Mouse (Mus musculus) induced T-regulatory cell, adult 2 months (primary cell): ENCODE results near the gene Stard3.
"Not testable (repeated sequence)": the region's sequence is repeated elsewhere in the genome, so short reads cannot be mapped to it uniquely, and the experiment has no call there.

Experiments used
- DNase-seq: peaks from one replicate; pipeline ENCODE4 v3.0.0-alpha.2; 2012; ENCODE audit warnings: low read depth

Stard3 gene

GRCm38 (mm10) chr11:98374266-98374665 lies 16.1 kb downstream of the Stard3 start:
- no peak for DNase-seq

GRCm38 (mm10) chr11:98376756-98377155 lies 18.6 kb downstream of the Stard3 start:
- DNase-seq: no peak

GRCm38 (mm10) chr11:98377787-98378186 lies 19.6 kb downstream of the Stard3 start:
- no peak for DNase-seq

- DNase-seq: no peak
These were observed 21.2 kb downstream of the Stard3 start for GRCm38 (mm10) chr11:98379379-98379778.

- no peak for DNase-seq
These were observed 21.9 kb downstream of the Stard3 start for GRCm38 (mm10) chr11:98380106-98380505.

GRCm38 (mm10) chr11:98381651-98382050 lies 23.5 kb downstream of the Stard3 start:
- DNase-seq: no peak

- not testable (repeated sequence) for DNase-seq
These were observed 24.2 kb downstream of the Stard3 start for GRCm38 (mm10) chr11:98382405-98382804.

GRCm38 (mm10) chr11:98383261-98384030 lies 25.3 kb downstream of the Stard3 start, which contains the start of gene Tcap:
TSS of gene Tcap (plus strand) at chr11:98383811.
- no peak for DNase-seq

- DNase-seq: no peak
These were observed 26.0 kb downstream of the Stard3 start for GRCm38 (mm10) chr11:98384216-98384615.

GRCm38 (mm10) chr11:98384721-98385637 lies 26.8 kb downstream of the Stard3 start:
- no peak for DNase-seq

- DNase-seq: no peak
These were observed 27.7 kb downstream of the Stard3 start, which contains the start of gene Pnmt for GRCm38 (mm10) chr11:98385638-98386585. TSS of gene Pnmt (plus strand) at chr11:98386450.

- DNase-seq: peak; percentile 34
These were observed 28.4 kb downstream of the Stard3 start for GRCm38 (mm10) chr11:98386596-98386995.

GRCm38 (mm10) chr11:98387056-98387577 lies 28.9 kb downstream of the Stard3 start:
- no peak for DNase-seq

GRCm38 (mm10) chr11:98388282-98388681 lies 30.1 kb downstream of the Stard3 start:
- DNase-seq: no peak

GRCm38 (mm10) chr11:98389221-98389780 lies 31.1 kb downstream of the Stard3 start:
- peak; percentile 72 for DNase-seq

- DNase-seq: no peak
These were observed 32.0 kb downstream of the Stard3 start for GRCm38 (mm10) chr11:98390141-98390540.

- no peak for DNase-seq
These were observed 33.9 kb downstream of the Stard3 start for GRCm38 (mm10) chr11:98392034-98392433.

GRCm38 (mm10) chr11:98392645-98393044 lies 34.5 kb downstream of the Stard3 start:
- no peak for DNase-seq

GRCm38 (mm10) chr11:98393317-98393716 lies 35.1 kb downstream of the Stard3 start:
- peak; percentile 57 for DNase-seq

GRCm38 (mm10) chr11:98394301-98394700 lies 36.1 kb downstream of the Stard3 start:
- no peak for DNase-seq

GRCm38 (mm10) chr11:98395041-98395440 lies 36.9 kb downstream of the Stard3 start:
- no peak for DNase-seq
